Mouse (Mus musculus): Measurements from ENCODE around the gene Cic.

- TF ChIP-seq GATA1 (IDR thresholded peaks at IDR 0.05; ENCODE audit: low read length) (no peak), TAL1 (IDR thresholded peaks at IDR 0.05; ENCODE audit: low read length) (no peak)
These were observed 67.0 kb downstream of the Cic start for GRCm38 (mm10) chr7:25334472-25334871.

Data from erythroblast, embryonic 14.5 days (primary cell).